Mouse (Mus musculus) lung, adult 2 months (tissue): ENCODE measurements at regions not wholly inside any gene's neighbourhood (a gene's known extent, or its start where the extent isn't known, plus 50 kb on each side); places are given as distances from the start of the nearest gene placed in this dataset.

ENCODE experiments used
- CTCF ChIP-seq: fragments of 200-500 bp; IDR thresholded peaks from 2 replicates; pipeline ENCODE4 v1.5.1; 2011; ENCODE audit warnings: mild to moderate bottlenecking, low read length, control low read depth; ENCODE audit not compliant: insufficient read depth
- POLR2A ChIP-seq: fragments of 200-500 bp; IDR thresholded peaks from 2 replicates; pipeline ENCODE4 v1.6.1; 2011; ENCODE audit warnings: low read depth, mild to moderate bottlenecking, control low read depth, low read length, borderline replicate concordance; ENCODE audit errors: extremely low read depth

DNA sequence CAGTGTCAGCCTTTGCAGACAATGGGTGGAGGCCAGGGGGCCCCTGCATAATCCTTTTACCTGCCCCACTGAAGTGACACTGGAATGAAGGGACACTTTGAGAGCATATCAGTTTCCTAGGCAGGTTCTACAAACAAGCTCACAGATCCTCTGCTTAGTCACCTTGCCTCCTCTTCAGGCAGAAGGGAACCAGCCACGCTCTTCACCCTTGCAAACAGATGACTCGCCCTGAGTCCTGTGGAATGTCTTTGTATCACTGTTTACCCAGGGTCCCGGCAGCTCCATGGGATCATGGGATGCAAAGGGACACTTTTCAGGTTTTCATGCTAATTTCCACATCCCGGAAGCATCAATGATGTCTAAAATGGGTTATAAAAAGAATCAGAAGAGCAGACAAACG lies 94.2 kb downstream of the Pax1 start:
- no peak for TF ChIP-seq CTCF
- no peak for TF ChIP-seq POLR2A
